ENCODE assay signal across 13 mouse cellular contexts in genomic region chr2:4873331-4873730, GRCm38 (mm10).
"Had no signal": no experiment of that assay in that cellular context is flagged by ENCODE, and none has a peak within 500 bp of the region (broad histone marks: within the 10 kb centered on the region; RNA-seq: fewer than 3 reads in every experiment).

No protein-coding gene starts in this region.

- ATAC-seq: liver, postnatal 0 days; lung, postnatal 0 days; midbrain, embryonic 13.5 days; midbrain, embryonic 16.5 days had no signal

- DNase-seq: kidney, adult 11 months; kidney, adult 8-10 months; kidney, postnatal 10 days; kidney, postnatal 36 days; liver; liver, postnatal 0 days; lung, embryonic 14.5 days; right cerebral cortex, postnatal 25 days; thymus, adult 18-20 months; thymus, postnatal 36 days had no signal
